Mouse (Mus musculus): Measurements from ENCODE around the gene Cit. TPM values are rescaled to one million over a fixed set of nuclear protein-coding genes. Genes with fewer than 3 reads are reported as not detected.
"Not testable (repeated sequence)": the region's sequence is repeated elsewhere in the genome, so short reads cannot be mapped to it uniquely, and the experiment has no call there.

Gene Cit
- 100 to 1,000 TPM; 153 to 185 TPM for total RNA-seq (2021)
- long read RNA-seq, experiment 1, transcript Cit-207 (3 exons, 756 nt) = major isoform, 29 of 36 reads
- long read RNA-seq, experiment 1, partial matches to known transcripts = 4 of 36 reads
- long read RNA-seq, experiment 1, other reads (novel, unspliced or antisense) = 3 of 36 reads
- long read RNA-seq, experiment 2, transcript Cit-207 (3 exons, 756 nt) = major isoform, 29 of 40 reads
- long read RNA-seq, experiment 2, partial matches to known transcripts = 5 of 40 reads
- long read RNA-seq, experiment 2, other reads (novel, unspliced or antisense) = 6 of 40 reads

- peak; percentile 79 to 88 for DNase-seq (ENCODE audit: low spot score in 2 of 2)
Observed at GRCm38 (mm10) chr5:115844766-115845634, at the start of gene Cit. TSS of gene Cit (plus strand) at chr5:115845278.

GRCm38 (mm10) chr5:115799016-115799894 is 45.8 kb upstream of the Cit start:
- DNase-seq (ENCODE audit: low spot score in 2 of 2) = peak in 1 of 2 experiments; percentile 6

- no peak for DNase-seq (ENCODE audit: low spot score in 2 of 2)
Observed at GRCm38 (mm10) chr5:115799895-115800232, 45.2 kb upstream of the Cit start.

GRCm38 (mm10) chr5:115812262-115812661 is 32.8 kb upstream of the Cit start:
- no peak for DNase-seq (ENCODE audit: low spot score in 2 of 2)

- no peak for DNase-seq (ENCODE audit: low spot score in 2 of 2)
Observed at GRCm38 (mm10) chr5:115817022-115817421, 28.1 kb upstream of the Cit start.

- DNase-seq (ENCODE audit: low spot score in 2 of 2) = not testable (repeated sequence)
Observed at GRCm38 (mm10) chr5:115817655-115818054, 27.4 kb upstream of the Cit start.

- no peak for DNase-seq (ENCODE audit: low spot score in 2 of 2)
Observed at GRCm38 (mm10) chr5:115819966-115820365, 25.1 kb upstream of the Cit start.

- no peak for DNase-seq (ENCODE audit: low spot score in 2 of 2)
Observed at GRCm38 (mm10) chr5:115821200-115821599, 23.9 kb upstream of the Cit start.

GRCm38 (mm10) chr5:115821910-115822309 is 23.2 kb upstream of the Cit start:
- DNase-seq (ENCODE audit: low spot score in 2 of 2) = no peak

- no peak for DNase-seq (ENCODE audit: low spot score in 2 of 2)
Observed at GRCm38 (mm10) chr5:115832754-115833153, 12.3 kb upstream of the Cit start.

- DNase-seq (ENCODE audit: low spot score in 2 of 2) = not testable (repeated sequence)
Observed at GRCm38 (mm10) chr5:115833806-115834205, 11.3 kb upstream of the Cit start.

GRCm38 (mm10) chr5:115835291-115835690 is 9.8 kb upstream of the Cit start:
- no peak for DNase-seq (ENCODE audit: low spot score in 2 of 2)

GRCm38 (mm10) chr5:115838059-115838458 is 7.0 kb upstream of the Cit start:
- DNase-seq (ENCODE audit: low spot score in 2 of 2) = no peak

GRCm38 (mm10) chr5:115840453-115840852 is 4.6 kb upstream of the Cit start:
- DNase-seq (ENCODE audit: low spot score in 2 of 2) = no peak

- no peak for DNase-seq (ENCODE audit: low spot score in 2 of 2)
Observed at GRCm38 (mm10) chr5:115840946-115841775, 3.9 kb upstream of the Cit start.

- DNase-seq (ENCODE audit: low spot score in 2 of 2) = no peak
Observed at GRCm38 (mm10) chr5:115844368-115844765, 711 bp upstream of the Cit start.

GRCm38 (mm10) chr5:115845635-115846174 is 627 bp downstream of the Cit start:
- no peak for DNase-seq (ENCODE audit: low spot score in 2 of 2)

- no peak for DNase-seq (ENCODE audit: low spot score in 2 of 2)
Observed at GRCm38 (mm10) chr5:115847166-115847565, 2.1 kb downstream of the Cit start.

GRCm38 (mm10) chr5:115848463-115848862 is 3.4 kb downstream of the Cit start:
- DNase-seq (ENCODE audit: low spot score in 2 of 2) = peak in 1 of 2 experiments; percentile 33

- DNase-seq (ENCODE audit: low spot score in 2 of 2) = no peak
Observed at GRCm38 (mm10) chr5:115849263-115849829, 4.3 kb downstream of the Cit start.
